Mouse (Mus musculus): ENCODE measurements around the gene A930004D18Rik.

- TF ChIP-seq CTCF (IDR thresholded peaks at IDR 0.05; ENCODE audit: low read depth) (no peak), EP300 (optimal IDR thresholded peaks at IDR 0.05) (no peak)
Observed at GRCm38 (mm10) chr2:18045781-18046181, 8.2 kb upstream of the A930004D18Rik start.

Measured in stomach, postnatal 0 days (tissue).